Mouse (Mus musculus) midbrain, embryonic 16.5 days (tissue): Measurements from ENCODE around the gene Pygo1. TPM values are rescaled to one million over a fixed set of nuclear protein-coding genes. Genes with fewer than 3 reads are reported as not detected.

Experiments
- ATAC-seq: fragments of 200-750 bp; cut with Nextera tagmentation; 2 replicates; pipeline ENCODE4 v1.8.0; 2017; ENCODE audit warnings: moderate TSS enrichment
- H3K27ac ChIP-seq: fragments of 300-500 bp; sonication (generic); 2 replicates; pipeline ENCODE4 v1.5.1; 2014; ENCODE audit warnings: mild to moderate bottlenecking, low read length, mixed read lengths
- H3K27me3 ChIP-seq: fragments of 300-500 bp; sonication (generic); 2 replicates; pipeline ENCODE4 v1.6.1; 2014; ENCODE audit warnings: low read depth, low read length, mixed read lengths; ENCODE audit not compliant: control insufficient read depth, insufficient read depth
- H3K36me3 ChIP-seq: fragments of 300-500 bp; sonication (generic); 2 replicates; pipeline ENCODE4 v1.6.1; 2014; ENCODE audit warnings: mild to moderate bottlenecking, low read length, moderate library complexity, mixed read lengths; ENCODE audit not compliant: control insufficient read depth, insufficient read depth
- H3K4me1 ChIP-seq: fragments of 300-500 bp; sonication (generic); 2 replicates; pipeline ENCODE4 v1.6.1; 2014; ENCODE audit warnings: mild to moderate bottlenecking, low read length, mixed read lengths; ENCODE audit not compliant: control insufficient read depth, insufficient read depth
- H3K4me2 ChIP-seq: fragments of 300-500 bp; sonication (generic); 2 replicates; pipeline ENCODE4 v1.6.1; 2014; ENCODE audit warnings: mild to moderate bottlenecking, low read length, mixed read lengths
- H3K4me3 ChIP-seq: fragments of 300-500 bp; sonication (generic); 2 replicates; pipeline ENCODE4 v1.5.1; 2014; ENCODE audit warnings: low read depth, mild to moderate bottlenecking, low read length, moderate library complexity, mixed read lengths
- H3K9ac ChIP-seq: fragments of 300-500 bp; sonication (generic); 2 replicates; pipeline ENCODE4 v1.6.1; 2014; ENCODE audit warnings: low read depth, low read length, mixed read lengths
- H3K9me3 ChIP-seq: fragments of 300-500 bp; sonication (generic); replicated peaks from 2 replicates; pipeline ENCODE4 v1.6.1; 2014; ENCODE audit warnings: mild to moderate bottlenecking, low read length, mixed read lengths; ENCODE audit not compliant: control insufficient read depth, poor library complexity, severe bottlenecking
- WGBS: fragments of 180-500 bp; shearing (Covaris S2); extraction: QIAGEN DNeasy Blood & Tissue Kit; methylation state at CpG from one replicate; pipeline ENCODE4 v1.1.7; 2014; 5-methylcytosine and 5-hydroxymethylcytosine counted together
- polyA plus RNA-seq: library from polyadenylated mRNA; unstranded; fragments of >200 nt; fragmentation: Nextera tagmentation; extraction: Ambion mirVana; gene quantifications from 2 replicates; pipeline ENCODE4 v1.2.1, GENCODE M21; 2015

The Pygo1 gene
- polyA plus RNA-seq, 1 experiment from 2014 or later, result 13.5 TPM

- no peak overlapping the region for H3K27ac ChIP-seq
- WGBS, result 78% methylated on average over 7 of the region's 7 CpGs
- no peak overlapping the region for H3K4me3 ChIP-seq
- no peak overlapping the region for H3K4me2 ChIP-seq
- no peak for ATAC-seq
- peaks cover 23% of the 10 kb centered on the region for H3K36me3 ChIP-seq
- H3K27me3 ChIP-seq, result no peaks in the 10 kb centered on the region
- no peaks in the 10 kb centered on the region for H3K4me1 ChIP-seq
- no peaks in the 10 kb centered on the region; the same call in 1 of the 2 replicates for H3K9me3 ChIP-seq
- H3K9ac ChIP-seq, result no peak overlapping the region
Measured at GRCm38 (mm10) chr9:72949572-72949971, 24.1 kb downstream of the Pygo1 start.

GRCm38 (mm10) chr9:72954746-72955145, 29.3 kb downstream of the Pygo1 start:
- H3K36me3 ChIP-seq, result no peaks in the 10 kb centered on the region
- no peak overlapping the region for H3K4me3 ChIP-seq
- H3K27ac ChIP-seq, result no peak overlapping the region
- H3K4me2 ChIP-seq, result no peak overlapping the region
- H3K9ac ChIP-seq, result no peak overlapping the region
- 48% methylated on average over 2 of the region's 2 CpGs for WGBS
- no peaks in the 10 kb centered on the region for H3K27me3 ChIP-seq
- H3K9me3 ChIP-seq, result no peaks in the 10 kb centered on the region
- peaks cover 4% of the 10 kb centered on the region for H3K4me1 ChIP-seq
- ATAC-seq, result no peak

GRCm38 (mm10) chr9:72955546-72955945, 30.1 kb downstream of the Pygo1 start:
- H3K36me3 ChIP-seq, result no peaks in the 10 kb centered on the region
- peaks cover 4% of the 10 kb centered on the region for H3K4me1 ChIP-seq
- H3K4me2 ChIP-seq, result no peak overlapping the region
- H3K27me3 ChIP-seq, result no peaks in the 10 kb centered on the region
- no peak for ATAC-seq
- 18% methylated on average over 1 of the region's 1 CpGs for WGBS
- H3K27ac ChIP-seq, result no peak overlapping the region
- H3K4me3 ChIP-seq, result no peak overlapping the region
- no peaks in the 10 kb centered on the region for H3K9me3 ChIP-seq
- H3K9ac ChIP-seq, result no peak overlapping the region

- Histone ChIP-seq H3K27ac (peak within 1 kb of the TSS; percentile 69), H3K4me1 (peaks cover 4% of the 10 kb centered on the region), H3K27me3 (no peaks in the 10 kb centered on the region), H3K4me2 (peak within 1 kb of the TSS; percentile 70), H3K9ac (peak within 1 kb of the TSS; percentile 66), H3K4me3 (peak within 1 kb of the TSS; percentile 71), H3K36me3 (no peaks in the 10 kb centered on the region), H3K9me3 (no peaks in the 10 kb centered on the region)
- WGBS, result 2% methylated on average over 43 of the region's 43 CpGs
- peak; percentile 98 for ATAC-seq
Measured at GRCm38 (mm10) chr9:72958521-72959450, 33.3 kb downstream of the Pygo1 start, which contains the start of the genes Dyx1c1 and Gm44503. TSS of gene Dyx1c1 (plus strand) at chr9:72958785. TSS of gene Gm44503 (plus strand) at chr9:72958852.

- no peak for ATAC-seq
- H3K27ac ChIP-seq, result no peak overlapping the region
- no peak overlapping the region for H3K9ac ChIP-seq
- no peak overlapping the region for H3K4me3 ChIP-seq
- H3K4me2 ChIP-seq, result no peak overlapping the region
- WGBS, result 76% methylated on average over 8 of the region's 8 CpGs
- H3K27me3 ChIP-seq, result no peaks in the 10 kb centered on the region
- no peaks in the 10 kb centered on the region for H3K9me3 ChIP-seq
- H3K36me3 ChIP-seq, result no peaks in the 10 kb centered on the region
- peaks cover 4% of the 10 kb centered on the region for H3K4me1 ChIP-seq
Measured at GRCm38 (mm10) chr9:72961346-72961745, 35.9 kb downstream of the Pygo1 start.

GRCm38 (mm10) chr9:72961959-72962358, 36.5 kb downstream of the Pygo1 start:
- 80% methylated on average over 15 of the region's 15 CpGs for WGBS
- Histone ChIP-seq H3K4me2 (no peak overlapping the region), H3K4me3 (no peak overlapping the region), H3K36me3 (no peaks in the 10 kb centered on the region), H3K9ac (no peak overlapping the region), H3K9me3 (no peaks in the 10 kb centered on the region), H3K4me1 (peaks cover 4% of the 10 kb centered on the region), H3K27me3 (no peaks in the 10 kb centered on the region), H3K27ac (no peak overlapping the region)
- no peak for ATAC-seq

DNA sequence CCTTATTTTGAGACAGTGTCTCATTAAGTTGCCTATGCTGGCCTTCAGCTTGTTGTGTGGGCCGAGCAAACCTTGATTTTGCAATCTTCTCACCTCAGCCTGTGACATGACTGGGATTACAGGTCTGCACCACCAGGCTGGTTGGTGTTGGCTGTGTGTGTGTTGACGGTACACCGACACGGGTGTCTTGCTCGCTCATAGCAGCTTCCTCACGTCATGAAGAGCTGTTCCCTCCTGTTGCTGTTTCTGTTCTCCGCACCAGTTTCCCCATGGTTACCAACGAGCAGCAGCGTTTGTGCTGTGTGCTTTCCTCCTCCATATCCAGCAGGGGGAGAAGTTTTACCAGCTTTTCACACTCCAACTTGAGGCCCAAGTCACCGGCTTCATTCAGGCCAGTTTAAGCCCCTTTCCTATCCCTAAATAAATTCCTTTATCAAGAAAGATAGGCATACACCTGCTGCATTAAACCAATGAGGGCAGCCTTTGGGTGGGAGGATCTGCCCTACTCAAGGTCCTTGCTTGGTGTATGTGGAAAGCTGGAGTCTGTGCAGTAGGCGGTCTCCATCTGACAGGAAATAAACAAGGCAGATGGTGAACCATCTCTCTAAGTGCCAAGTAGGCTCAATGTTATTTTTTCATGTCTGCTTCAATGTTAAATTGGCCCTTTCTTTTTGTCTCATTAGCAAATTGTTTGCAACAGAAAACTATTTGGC, 43.1 kb downstream of the Pygo1 start:
- Histone ChIP-seq H3K4me3 (no peak overlapping the region), H3K27ac (no peak overlapping the region), H3K4me2 (no peak overlapping the region), H3K36me3 (no peaks in the 10 kb centered on the region), H3K27me3 (no peaks in the 10 kb centered on the region), H3K9me3 (no peaks in the 10 kb centered on the region), H3K4me1 (0 out of 2 replicates have a peak, but pooled peaks cover 3% of the 10 kb centered on the region), H3K9ac (no peak overlapping the region)
- peak; percentile 51 for ATAC-seq
- WGBS, result 30% methylated on average over 11 of the region's 11 CpGs

DNA sequence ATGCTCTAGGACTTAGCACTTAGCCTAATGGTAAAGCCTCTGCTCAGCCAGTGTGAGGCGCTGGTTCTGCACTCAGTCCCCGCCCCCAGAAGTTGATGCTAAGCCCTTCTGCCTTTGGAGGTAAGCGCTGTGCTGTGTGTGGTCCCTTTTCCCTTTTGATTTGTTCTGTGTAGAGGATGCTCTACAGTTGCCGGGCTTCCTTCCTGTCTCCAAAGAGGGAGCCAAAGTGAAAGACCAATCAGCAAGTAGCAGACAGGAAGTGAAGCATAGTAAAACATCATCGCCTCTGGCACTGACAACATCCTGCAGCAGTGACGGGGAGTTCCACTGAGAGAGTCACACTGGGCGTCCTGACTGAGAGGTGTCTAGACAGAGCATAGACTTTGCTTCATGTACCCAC, 44.4 kb downstream of the Pygo1 start:
- H3K36me3 ChIP-seq, result no peaks in the 10 kb centered on the region
- H3K27me3 ChIP-seq, result no peaks in the 10 kb centered on the region
- H3K27ac ChIP-seq, result no peak overlapping the region
- no peak overlapping the region for H3K4me3 ChIP-seq
- ATAC-seq, result no peak
- 0 out of 2 replicates have a peak, but pooled peaks cover 3% of the 10 kb centered on the region for H3K4me1 ChIP-seq
- no peak overlapping the region for H3K9ac ChIP-seq
- 74% methylated on average over 7 of the region's 7 CpGs for WGBS
- H3K4me2 ChIP-seq, result no peak overlapping the region
- H3K9me3 ChIP-seq, result no peaks in the 10 kb centered on the region

DNA sequence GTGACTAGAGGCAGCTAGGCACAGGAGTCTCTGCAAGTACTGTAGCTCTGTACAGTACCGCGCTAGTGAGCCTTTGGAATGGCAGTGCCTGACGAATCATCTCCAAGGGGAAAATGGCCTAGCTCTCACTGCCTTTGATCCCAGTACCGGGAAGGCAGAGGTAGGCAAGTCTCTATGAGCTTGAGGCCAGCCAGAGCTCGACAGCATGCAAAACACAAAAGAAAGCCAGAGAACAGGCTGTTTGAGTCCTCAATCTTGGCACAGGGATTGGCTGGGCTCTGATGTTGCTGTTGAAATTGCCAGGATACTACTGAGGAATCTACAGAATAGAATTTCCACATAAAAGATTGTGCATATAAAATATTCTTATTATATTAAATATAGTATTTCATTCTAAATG, 47.0 kb downstream of the Pygo1 start:
- Histone ChIP-seq H3K27ac (no peak overlapping the region), H3K27me3 (no peaks in the 10 kb centered on the region), H3K9me3 (no peaks in the 10 kb centered on the region), H3K36me3 (no peaks in the 10 kb centered on the region), H3K4me2 (no peak overlapping the region), H3K4me3 (no peak overlapping the region), H3K9ac (no peak overlapping the region), H3K4me1 (0 out of 2 replicates have a peak, but pooled peaks cover 3% of the 10 kb centered on the region)
- ATAC-seq, result no peak
- WGBS, result 86% methylated on average over 5 of the region's 5 CpGs
